In genomic region chr13:23525901-23526300, GRCm38 (mm10) we compare ENCODE assay signal across 8 mouse cellular contexts. TPM values are rescaled to one million over a fixed set of nuclear protein-coding genes. Genes with fewer than 3 reads are reported as not detected.
DNase-seq lines count a peak whose midpoint lies in the region; ATAC-seq and TF ChIP-seq lines count a peak whose summit lies in the region.

No protein-coding gene starts in this region.

- peak overlapping the region; percentile 88 for H3K4me3 ChIP-seq in megakaryocyte, embryonic 14.5 days (replicated peaks)
- H3K4me3 ChIP-seq in embryonic facial prominence, embryonic 11.5 days (ENCODE audit: low read depth, low read length), result peak overlapping the region; percentile 38
- peak overlapping the region; percentile 49 for H3K4me3 ChIP-seq in intestine, postnatal 0 days (ENCODE audit: low read depth, low read length)
- peak overlapping the region; percentile 53 for H3K4me3 ChIP-seq in neural tube, embryonic 15.5 days (replicated peaks)

- no peak for TF ChIP-seq CTCF in intestine, postnatal 0 days (IDR thresholded peaks at IDR 0.05; ENCODE audit: low read depth)

- H3K36me3 ChIP-seq in megakaryocyte, embryonic 14.5 days (replicated peaks; ENCODE audit: low read length), result no peaks in the 10 kb centered on the region
- H3K36me3 ChIP-seq in embryonic facial prominence, embryonic 11.5 days (replicated peaks; ENCODE audit: control insufficient read depth, insufficient read depth, low read depth, low read length), result no peaks in the 10 kb centered on the region
- no peaks in the 10 kb centered on the region for H3K36me3 ChIP-seq in intestine, postnatal 0 days (ENCODE audit: control insufficient read depth, insufficient read depth)
- no peaks in the 10 kb centered on the region for H3K36me3 ChIP-seq in neural tube, embryonic 15.5 days

- no peak overlapping the region for H3K27ac ChIP-seq in embryonic facial prominence, embryonic 11.5 days (replicated peaks; ENCODE audit: low read depth, low read length)
- no peak overlapping the region for H3K27ac ChIP-seq in intestine, postnatal 0 days (ENCODE audit: low read depth, low read length)
- no peak overlapping the region for H3K27ac ChIP-seq in neural tube, embryonic 15.5 days (replicated peaks)

- peak overlapping the region; percentile 36 for H3K4me2 ChIP-seq in embryonic facial prominence, embryonic 11.5 days (ENCODE audit: low read depth, low read length)
- peak overlapping the region; percentile 64 for H3K4me2 ChIP-seq in intestine, postnatal 0 days (replicated peaks; ENCODE audit: low read depth)
- peak overlapping the region; percentile 58 for H3K4me2 ChIP-seq in neural tube, embryonic 15.5 days

- no peaks in the 10 kb centered on the region for H3K9me3 ChIP-seq in megakaryocyte, embryonic 14.5 days
- no peaks in the 10 kb centered on the region for H3K9me3 ChIP-seq in embryonic facial prominence, embryonic 11.5 days (replicated peaks; ENCODE audit: control insufficient read depth, low read length)
- H3K9me3 ChIP-seq in intestine, postnatal 0 days (ENCODE audit: control insufficient read depth), result no peaks in the 10 kb centered on the region
- no peaks in the 10 kb centered on the region for H3K9me3 ChIP-seq in neural tube, embryonic 15.5 days (replicated peaks)

- peaks cover 64% of the 10 kb centered on the region for H3K4me1 ChIP-seq in megakaryocyte, embryonic 14.5 days
- H3K4me1 ChIP-seq in embryonic facial prominence, embryonic 11.5 days (ENCODE audit: control insufficient read depth, insufficient read depth, low read length), result no peaks in the 10 kb centered on the region
- H3K4me1 ChIP-seq in intestine, postnatal 0 days (replicated peaks; ENCODE audit: control insufficient read depth, insufficient read depth, low read length), result peaks cover 6% of the 10 kb centered on the region; the same call in 1 of the 2 replicates
- H3K4me1 ChIP-seq in neural tube, embryonic 15.5 days, result peaks cover 17% of the 10 kb centered on the region

- 2% methylated on average over 10 of the region's 10 CpGs for WGBS in embryonic facial prominence, embryonic 11.5 days
- WGBS in intestine, postnatal 0 days, result 3% methylated on average over 10 of the region's 10 CpGs
- 2% methylated on average over 10 of the region's 10 CpGs for WGBS in neural tube, embryonic 15.5 days

- DNase-seq in embryonic facial prominence, embryonic 11.5 days (ENCODE audit: low spot score), result peak; percentile 73
- DNase-seq in cerebellum, adult 11-12 months, result no peak
- no peak for DNase-seq in natural killer cell, adult 2 months (ENCODE audit: low spot score in 2 of 2)
- DNase-seq in ovary, postnatal 10 days (ENCODE audit: low spot score), result no peak

- ATAC-seq in megakaryocyte, adult 5-6 weeks (ENCODE audit: poor library complexity, severe bottlenecking), result no peak
- no peak for ATAC-seq in embryonic facial prominence, embryonic 11.5 days (replicated peaks; ENCODE audit: insufficient number of reproducible peaks, low FRiP score, low TSS enrichment, low read depth)
- no peak for ATAC-seq in intestine, postnatal 0 days
- no peak for ATAC-seq in neural tube, embryonic 15.5 days (ENCODE audit: low FRiP score)

- H3K27me3 ChIP-seq in megakaryocyte, embryonic 14.5 days (replicated peaks), result no peaks in the 10 kb centered on the region
- H3K27me3 ChIP-seq in embryonic facial prominence, embryonic 11.5 days (ENCODE audit: control insufficient read depth, insufficient read depth, low read length), result no peaks in the 10 kb centered on the region
- no peaks in the 10 kb centered on the region for H3K27me3 ChIP-seq in intestine, postnatal 0 days (replicated peaks; ENCODE audit: control insufficient read depth, insufficient read depth, low read length)
- H3K27me3 ChIP-seq in neural tube, embryonic 15.5 days (replicated peaks), result no peaks in the 10 kb centered on the region

- H3K9ac ChIP-seq in embryonic facial prominence, embryonic 11.5 days (replicated peaks; ENCODE audit: low read length), result peak overlapping the region; percentile 29; the same call in 1 of the 2 replicates
- no peak overlapping the region for H3K9ac ChIP-seq in intestine, postnatal 0 days (ENCODE audit: low read depth, low read length)
- H3K9ac ChIP-seq in neural tube, embryonic 15.5 days (replicated peaks), result no peak overlapping the region

RNA-seq across cellular contexts. Expression of gene Hist1h4h, which starts 4.9 kb away (rescaled TPM):
- polyA plus RNA-seq in megakaryocyte, embryonic 14.5 days (2012; ENCODE audit: insufficient read depth, low replicate concordance), result 443 and 574 TPM in 2 replicates
- 61.7 and 63.9 TPM in 2 replicates for total RNA-seq in megakaryocyte, adult 5-6 weeks (2015)
- 1,033 and 1,202 TPM in 2 replicates for total RNA-seq in megakaryocyte, adult 5-6 weeks (2017)
- polyA plus RNA-seq in embryonic facial prominence, embryonic 11.5 days (2014; fragmentation: Nextera tagmentation; extraction: Ambion mirVana), result 3.5 and 5.0 TPM in 2 replicates
- 6.1 and 8.1 TPM in 2 replicates for polyA plus RNA-seq in intestine, postnatal 0 days (2015; fragmentation: Nextera tagmentation; extraction: Ambion mirVana)
- 1.5 and 4.5 TPM in 2 replicates for polyA plus RNA-seq in neural tube, embryonic 15.5 days (2015; fragmentation: Nextera tagmentation; extraction: Ambion mirVana)

RNA-seq across cellular contexts. Expression of gene Hist1h2af, which starts 7.8 kb away (rescaled TPM):
- 37.2 and 163 TPM in 2 replicates for polyA plus RNA-seq in megakaryocyte, embryonic 14.5 days (2012; ENCODE audit: insufficient read depth, low replicate concordance)
- 61.9 and 91.1 TPM in 2 replicates for total RNA-seq in megakaryocyte, adult 5-6 weeks (2015)
- 1,786 and 1,821 TPM in 2 replicates for total RNA-seq in megakaryocyte, adult 5-6 weeks (2017)
- polyA plus RNA-seq in embryonic facial prominence, embryonic 11.5 days (2014; fragmentation: Nextera tagmentation; extraction: Ambion mirVana), result 7.8 and 7.9 TPM in 2 replicates
- polyA plus RNA-seq in intestine, postnatal 0 days (2015; fragmentation: Nextera tagmentation; extraction: Ambion mirVana), result 2.7 and 3.0 TPM in 2 replicates
- polyA plus RNA-seq in neural tube, embryonic 15.5 days (2015; fragmentation: Nextera tagmentation; extraction: Ambion mirVana), result 0.77 TPM in 1 of 2 replicates, not detected in the other

RNA-seq across cellular contexts. Expression of gene Hist1h3g, which starts 9.3 kb away (rescaled TPM):
- 5.7 and 16.4 TPM in 2 replicates for polyA plus RNA-seq in megakaryocyte, embryonic 14.5 days (2012; ENCODE audit: insufficient read depth, low replicate concordance)
- total RNA-seq in megakaryocyte, adult 5-6 weeks (2015), result 225 and 241 TPM in 2 replicates
- total RNA-seq in megakaryocyte, adult 5-6 weeks (2017), result 441 and 668 TPM in 2 replicates
- 6.1 and 7.8 TPM in 2 replicates for polyA plus RNA-seq in embryonic facial prominence, embryonic 11.5 days (2014; fragmentation: Nextera tagmentation; extraction: Ambion mirVana)
- 1.2 and 2.1 TPM in 2 replicates for polyA plus RNA-seq in intestine, postnatal 0 days (2015; fragmentation: Nextera tagmentation; extraction: Ambion mirVana)
- polyA plus RNA-seq in neural tube, embryonic 15.5 days (2015; fragmentation: Nextera tagmentation; extraction: Ambion mirVana), result 0.51 and 0.64 TPM in 2 replicates

RNA-seq across cellular contexts. Expression of gene Hist1h2bh, which starts 17.3 kb away (rescaled TPM):
- 1.4 and 2.0 TPM in 2 replicates for polyA plus RNA-seq in megakaryocyte, embryonic 14.5 days (2012; ENCODE audit: insufficient read depth, low replicate concordance)
- total RNA-seq in megakaryocyte, adult 5-6 weeks (2015), result 32.3 and 36.5 TPM in 2 replicates
- 143 and 176 TPM in 2 replicates for total RNA-seq in megakaryocyte, adult 5-6 weeks (2017)
- polyA plus RNA-seq in embryonic facial prominence, embryonic 11.5 days (2014; fragmentation: Nextera tagmentation; extraction: Ambion mirVana), result 0.67 and 1.3 TPM in 2 replicates
- polyA plus RNA-seq in intestine, postnatal 0 days (2015; fragmentation: Nextera tagmentation; extraction: Ambion mirVana), result 0.18 and 0.23 TPM in 2 replicates
- 0.22 and 0.51 TPM in 2 replicates for polyA plus RNA-seq in neural tube, embryonic 15.5 days (2015; fragmentation: Nextera tagmentation; extraction: Ambion mirVana)

RNA-seq across cellular contexts. Expression of gene Hist1h3f, which starts 18.0 kb away (rescaled TPM):
- 7.0 TPM in 1 of 2 replicates, not detected in the other for polyA plus RNA-seq in megakaryocyte, embryonic 14.5 days (2012; ENCODE audit: insufficient read depth, low replicate concordance)
- total RNA-seq in megakaryocyte, adult 5-6 weeks (2015), result 43.8 and 48.7 TPM in 2 replicates
- 145 and 146 TPM in 2 replicates for total RNA-seq in megakaryocyte, adult 5-6 weeks (2017)
- 1.2 and 1.5 TPM in 2 replicates for polyA plus RNA-seq in embryonic facial prominence, embryonic 11.5 days (2014; fragmentation: Nextera tagmentation; extraction: Ambion mirVana)
- 0.37 TPM in 1 of 2 replicates, not detected in the other for polyA plus RNA-seq in intestine, postnatal 0 days (2015; fragmentation: Nextera tagmentation; extraction: Ambion mirVana)
- polyA plus RNA-seq in neural tube, embryonic 15.5 days (2015; fragmentation: Nextera tagmentation; extraction: Ambion mirVana), result not detected in 2 replicates

Comparison
In these comparisons a context has a peak if more than half of its experiments do, and no peak if none do; other contexts are left out.
1. H3K4me3 ChIP-seq: peak in every context shown above with its lines; median percentile 88 in megakaryocyte, embryonic 14.5 days; 53 in neural tube, embryonic 15.5 days; 49 in intestine, postnatal 0 days; 38 in embryonic facial prominence, embryonic 11.5 days.
2. RNA of gene Hist1h4h, which starts 4.9 kb away (polyA plus RNA-seq): 443 to 574 TPM in megakaryocyte, embryonic 14.5 days; 6.1 to 8.1 TPM in intestine, postnatal 0 days, 3.5 to 5.0 TPM in embryonic facial prominence, embryonic 11.5 days and 1.5 to 4.5 TPM in neural tube, embryonic 15.5 days; every median in the first group is over 10 times any median in the second.
3. Peak in every context shown above with its lines, with median percentiles within 50 percentile points of each other: H3K4me2 ChIP-seq.